Mouse (Mus musculus) forebrain, postnatal 0 days (tissue): ENCODE data around the gene Lefty1. TPM values are rescaled to one million over a fixed set of nuclear protein-coding genes. Genes with fewer than 3 reads are reported as not detected.
"Not testable (repeated sequence)": the region's sequence is repeated elsewhere in the genome, so short reads cannot be mapped to it uniquely, and the experiment has no call there.

Experiments
- ATAC-seq: fragments of 200-750 bp; cut with Nextera tagmentation; 2 replicates; pipeline ENCODE4 v1.8.0; 2017; ENCODE audit warnings: mild to moderate bottlenecking, moderate library complexity
- DNase-seq: peaks from one replicate; pipeline ENCODE4 v3.0.0-alpha.2; 2015
- H3K27ac ChIP-seq: fragments of 300-500 bp; sonication (generic); 2 replicates; pipeline ENCODE4 v1.5.1; 2014; ENCODE audit warnings: low read depth, mild to moderate bottlenecking, antibody characterized with exemption, low read length, moderate library complexity, mixed read lengths
- H3K27me3 ChIP-seq: fragments of 300-500 bp; sonication (generic); 2 replicates; pipeline ENCODE4 v1.6.1; 2014; ENCODE audit warnings: mild to moderate bottlenecking, low read length, mixed read lengths; ENCODE audit not compliant: insufficient read depth
- H3K36me3 ChIP-seq: fragments of 300-500 bp; sonication (generic); 2 replicates; pipeline ENCODE4 v1.6.1; 2014; ENCODE audit warnings: mild to moderate bottlenecking, moderate library complexity; ENCODE audit not compliant: insufficient read depth
- H3K4me1 ChIP-seq: fragments of 300-500 bp; sonication (generic); 2 replicates; pipeline ENCODE4 v1.6.1; 2014; ENCODE audit warnings: antibody characterized with exemption; ENCODE audit not compliant: insufficient read depth
- H3K4me2 ChIP-seq: fragments of 300-500 bp; sonication (generic); 2 replicates; pipeline ENCODE4 v1.6.1; 2014; ENCODE audit warnings: low read depth, mild to moderate bottlenecking, moderate library complexity
- H3K4me3 ChIP-seq: fragments of 300-500 bp; sonication (generic); 2 replicates; pipeline ENCODE4 v1.5.1; 2014; ENCODE audit warnings: low read depth, low read length, mixed read lengths
- H3K9ac ChIP-seq: fragments of 300-500 bp; sonication (generic); 2 replicates; pipeline ENCODE4 v1.6.1; 2014; ENCODE audit warnings: mild to moderate bottlenecking
- H3K9me3 ChIP-seq: fragments of 300-500 bp; sonication (generic); 2 replicates; pipeline ENCODE4 v1.6.1; 2016; ENCODE audit warnings: low read length
- CTCF ChIP-seq: sonication (generic); IDR thresholded peaks from 2 replicates; pipeline ENCODE4 v1.5.1; 2016; ENCODE audit warnings: antibody characterized with exemption, control low read depth, low read depth
- WGBS: fragments of 180-500 bp; shearing (Covaris S2); extraction: QIAGEN DNeasy Blood & Tissue Kit; methylation state at CpG from one replicate; pipeline ENCODE4 v1.1.7; 2014; 5-methylcytosine and 5-hydroxymethylcytosine counted together
- polyA plus RNA-seq: library from polyadenylated mRNA; unstranded; fragments of >200 nt; fragmentation: Nextera tagmentation; extraction: Ambion mirVana; gene quantifications from 2 replicates; pipeline ENCODE4 v1.2.1, GENCODE M21; 2015
- total RNA-seq: library from RNA; depleted of rRNA; stranded (reverse); fragments of >200 nt; gene quantifications from 2 replicates; pipeline ENCODE4 v1.2.3, GENCODE M21; 2014; rRNA removed

Lefty1 gene
- total RNA-seq (not detected in 2 replicates), polyA plus RNA-seq (0.33 and 0.35 TPM in 2 replicates)

GRCm38 (mm10) chr1:180934467-180935419 lies at the start of gene Lefty1:
Lefty1 (plus strand) TSS chr1:180935022.
- H3K9me3 ChIP-seq = no peaks in the 10 kb centered on the region
- no peaks in the 10 kb centered on the region for H3K36me3 ChIP-seq
- DNase-seq (no peak), ATAC-seq (no peak)
- 23% methylated on average over 21 of the region's 21 CpGs for WGBS
- no peak for TF ChIP-seq CTCF
- no peak within 1 kb of the TSS for H3K4me2 ChIP-seq
- no peak within 1 kb of the TSS for H3K9ac ChIP-seq
- no peak within 1 kb of the TSS for H3K27ac ChIP-seq
- peaks cover 31% of the 10 kb centered on the region for H3K27me3 ChIP-seq
- H3K4me3 ChIP-seq = no peak within 1 kb of the TSS
- no peaks in the 10 kb centered on the region for H3K4me1 ChIP-seq

GRCm38 (mm10) chr1:180888556-180889042 lies 46.2 kb upstream of the Lefty1 start:
- no peak overlapping the region for H3K9ac ChIP-seq
- H3K27me3 ChIP-seq = no peaks in the 10 kb centered on the region
- no peaks in the 10 kb centered on the region for H3K36me3 ChIP-seq
- H3K4me1 ChIP-seq = no peaks in the 10 kb centered on the region
- H3K4me3 ChIP-seq = no peak overlapping the region
- no peak for TF ChIP-seq CTCF
- WGBS = 8% methylated on average over 13 of the region's 13 CpGs
- H3K4me2 ChIP-seq = 0 out of 2 replicates have a peak overlapping the region, but pooled peaks have one; percentile 13
- no peaks in the 10 kb centered on the region for H3K9me3 ChIP-seq
- H3K27ac ChIP-seq = no peak overlapping the region
- DNase-seq = no peak
- no peak for ATAC-seq

- H3K4me3 ChIP-seq = no peak overlapping the region
- no peaks in the 10 kb centered on the region for H3K27me3 ChIP-seq
- H3K9ac ChIP-seq = no peak overlapping the region
- no peaks in the 10 kb centered on the region for H3K9me3 ChIP-seq
- H3K4me2 ChIP-seq = no peak overlapping the region
- TF ChIP-seq CTCF = no peak
- ATAC-seq (no peak), DNase-seq (no peak)
- H3K27ac ChIP-seq = no peak overlapping the region
- no peaks in the 10 kb centered on the region for H3K36me3 ChIP-seq
- WGBS = 49% methylated on average over 7 of the region's 7 CpGs
- no peaks in the 10 kb centered on the region for H3K4me1 ChIP-seq
Observed at GRCm38 (mm10) chr1:180889172-180889571, 45.6 kb upstream of the Lefty1 start.

GRCm38 (mm10) chr1:180889841-180890240 lies 45.0 kb upstream of the Lefty1 start:
- Histone ChIP-seq H3K27me3 (no peaks in the 10 kb centered on the region), H3K4me3 (no peak overlapping the region), H3K4me1 (no peaks in the 10 kb centered on the region), H3K36me3 (no peaks in the 10 kb centered on the region), H3K9me3 (no peaks in the 10 kb centered on the region), H3K4me2 (no peak overlapping the region), H3K27ac (no peak overlapping the region), H3K9ac (no peak overlapping the region)
- WGBS = 54% methylated on average over 6 of the region's 6 CpGs
- no peak for DNase-seq
- TF ChIP-seq CTCF = no peak
- ATAC-seq = no peak

GRCm38 (mm10) chr1:180892808-180893207 lies 42.0 kb upstream of the Lefty1 start, which contains the start of gene Lefty2:
Lefty2 (plus strand) TSS chr1:180893108.
- DNase-seq (no peak), ATAC-seq (no peak)
- Histone ChIP-seq H3K4me2 (peak within 1 kb of the TSS; percentile 39), H3K9me3 (no peaks in the 10 kb centered on the region), H3K27me3 (0 out of 2 replicates have a peak, but pooled peaks cover 3% of the 10 kb centered on the region), H3K27ac (no peak within 1 kb of the TSS), H3K9ac (no peak within 1 kb of the TSS), H3K36me3 (no peaks in the 10 kb centered on the region), H3K4me3 (peak within 1 kb of the TSS; percentile 27), H3K4me1 (no peaks in the 10 kb centered on the region)
- TF ChIP-seq CTCF = no peak
- 75% methylated on average over 10 of the region's 10 CpGs for WGBS

GRCm38 (mm10) chr1:180894088-180894987 lies 40.5 kb upstream of the Lefty1 start:
- WGBS = 5% methylated on average over 42 of the region's 51 CpGs
- peak overlapping the region; percentile 43; the same call in 1 of the 2 replicates for H3K9ac ChIP-seq
- H3K36me3 ChIP-seq, H3K27me3 ChIP-seq, H3K27ac ChIP-seq, H3K9me3 ChIP-seq, H3K4me1 ChIP-seq: not testable (repeated sequence)
- H3K4me2 ChIP-seq = peak overlapping the region; percentile 39
- peak overlapping the region; percentile 27 for H3K4me3 ChIP-seq
- ATAC-seq (peak; percentile 77), DNase-seq (peak; percentile 52)
